Mouse (Mus musculus) intestine, embryonic 16.5 days (tissue): ENCODE data around the gene Cdc123. TPM values are rescaled to one million over a fixed set of nuclear protein-coding genes. Genes with fewer than 3 reads are reported as not detected.

ENCODE experiments used
- ATAC-seq: fragments of 200-750 bp; cut with Nextera tagmentation; 2 replicates; pipeline ENCODE4 v1.8.0; 2017; ENCODE audit warnings: moderate TSS enrichment, moderate library complexity
- H3K27ac ChIP-seq: fragments of 300-500 bp; sonication (generic); 2 replicates; pipeline ENCODE4 v1.5.1; 2014; ENCODE audit warnings: mild to moderate bottlenecking, low read length
- H3K27me3 ChIP-seq: fragments of 300-500 bp; sonication (generic); replicated peaks from 2 replicates; pipeline ENCODE4 v1.6.1; 2014; ENCODE audit warnings: low read length, control low read depth, mixed read lengths; ENCODE audit not compliant: control insufficient read depth, insufficient read depth
- H3K36me3 ChIP-seq: fragments of 300-500 bp; sonication (generic); 2 replicates; pipeline ENCODE4 v1.6.1; 2014; ENCODE audit warnings: low read length, control low read depth; ENCODE audit not compliant: control insufficient read depth, insufficient read depth
- H3K4me1 ChIP-seq: fragments of 300-500 bp; sonication (generic); 2 replicates; pipeline ENCODE4 v1.6.1; 2014; ENCODE audit warnings: low read length, control low read depth, mixed read lengths; ENCODE audit not compliant: control insufficient read depth, insufficient read depth
- H3K4me2 ChIP-seq: fragments of 300-500 bp; sonication (generic); 2 replicates; pipeline ENCODE4 v1.6.1; 2014; ENCODE audit warnings: low read depth, low read length, control low read depth
- H3K4me3 ChIP-seq: fragments of 300-500 bp; sonication (generic); 2 replicates; pipeline ENCODE4 v1.5.1; 2014; ENCODE audit warnings: mild to moderate bottlenecking, low read length
- H3K9ac ChIP-seq: fragments of 300-500 bp; sonication (generic); 2 replicates; pipeline ENCODE4 v1.6.1; 2014; ENCODE audit warnings: low read depth, low read length
- H3K9me3 ChIP-seq: fragments of 300-500 bp; sonication (generic); 2 replicates; pipeline ENCODE4 v1.6.1; 2016; ENCODE audit warnings: low read length, control low read depth; ENCODE audit not compliant: control insufficient read depth
- WGBS: fragments of 180-500 bp; shearing (Covaris S2); extraction: QIAGEN DNeasy Blood & Tissue Kit; methylation state at CpG from one replicate; pipeline ENCODE4 v1.1.7; 2014; 5-methylcytosine and 5-hydroxymethylcytosine counted together
- polyA plus RNA-seq: library from polyadenylated mRNA; unstranded; fragments of >200 nt; fragmentation: Nextera tagmentation; extraction: Ambion mirVana; gene quantifications from 2 replicates; pipeline ENCODE4 v1.2.1, GENCODE M21; 2015

Cdc123 gene
- polyA plus RNA-seq, 1 experiment from 2014 or later, result 227 TPM

DNA sequence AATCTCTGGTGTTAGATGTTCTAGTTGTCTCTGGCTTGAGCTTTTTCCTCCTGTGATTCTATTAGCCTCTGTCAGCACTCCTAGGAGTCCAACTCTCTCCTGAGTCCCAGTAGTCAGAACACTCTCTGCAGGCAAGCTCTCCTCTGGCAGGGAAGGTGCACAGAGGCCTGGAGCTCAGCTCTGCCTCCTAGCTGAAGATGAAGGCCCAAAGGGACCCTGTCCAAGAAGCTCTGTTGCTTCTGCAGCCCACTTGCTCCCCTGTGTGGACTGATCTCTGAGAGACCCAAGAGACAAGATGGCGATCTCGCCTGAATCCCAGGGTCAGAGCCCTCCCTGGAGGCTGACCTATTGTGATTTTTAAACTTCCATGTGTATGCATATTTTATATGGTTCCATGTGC, 86.4 kb downstream of the Cdc123 start:
- Histone ChIP-seq H3K4me1 (no peaks in the 10 kb centered on the region), H3K4me2 (no peak overlapping the region), H3K9ac (no peak overlapping the region), H3K36me3 (no peaks in the 10 kb centered on the region), H3K27ac (no peak overlapping the region), H3K9me3 (no peaks in the 10 kb centered on the region), H3K27me3 (no peaks in the 10 kb centered on the region), H3K4me3 (no peak overlapping the region)
- 92% methylated on average over 2 of the region's 2 CpGs for WGBS
- ATAC-seq, result no peak

DNA sequence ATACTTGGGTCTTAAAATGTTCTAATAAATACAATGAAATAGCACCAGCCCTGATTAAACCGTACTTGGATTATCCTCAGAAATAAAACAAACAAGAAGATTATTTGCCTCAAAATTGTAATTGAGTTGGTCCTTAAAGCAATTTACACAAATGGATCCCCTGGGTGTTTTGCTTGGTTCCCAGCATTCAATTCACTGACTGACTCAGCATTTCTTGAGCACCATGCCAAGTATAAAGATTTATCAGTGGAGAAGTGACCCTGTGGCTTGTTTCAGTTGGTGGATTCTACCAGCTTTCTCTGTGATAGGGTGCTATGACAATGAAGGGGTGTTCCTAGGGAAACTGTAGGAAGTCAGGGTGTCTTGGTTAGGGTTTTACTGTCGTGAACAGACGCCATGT, 94.1 kb downstream of the Cdc123 start:
- H3K27me3 ChIP-seq, result no peaks in the 10 kb centered on the region
- H3K4me2 ChIP-seq, result no peak overlapping the region
- H3K4me1 ChIP-seq, result no peaks in the 10 kb centered on the region; the same call in 1 of the 2 replicates
- no peaks in the 10 kb centered on the region for H3K9me3 ChIP-seq
- no peak overlapping the region for H3K9ac ChIP-seq
- H3K4me3 ChIP-seq, result no peak overlapping the region
- no peak for ATAC-seq
- H3K36me3 ChIP-seq, result no peaks in the 10 kb centered on the region
- H3K27ac ChIP-seq, result no peak overlapping the region
- WGBS, result 87% methylated on average over 3 of the region's 3 CpGs

DNA sequence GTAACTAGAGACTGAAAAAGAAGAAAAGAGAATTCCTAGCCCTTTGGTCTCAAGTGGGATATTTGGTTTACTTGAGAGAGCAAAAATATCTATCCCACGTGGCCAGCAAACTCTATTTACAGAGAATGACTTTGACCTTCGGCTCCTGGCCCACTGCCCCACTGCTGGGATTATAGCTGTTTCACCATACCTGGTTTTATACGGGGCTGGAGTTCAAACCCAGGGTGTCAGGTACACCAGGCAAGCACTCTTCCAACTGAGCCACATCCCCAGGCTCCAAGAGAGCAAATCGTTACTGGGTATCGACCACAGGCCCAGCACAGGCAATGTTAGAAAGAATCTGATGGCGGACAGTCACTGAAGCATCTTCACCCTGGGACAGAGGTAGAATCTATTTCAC, 95.8 kb downstream of the Cdc123 start:
- no peak overlapping the region for H3K27ac ChIP-seq
- H3K36me3 ChIP-seq, result no peaks in the 10 kb centered on the region
- H3K9ac ChIP-seq, result no peak overlapping the region
- 60% methylated on average over 6 of the region's 6 CpGs for WGBS
- no peaks in the 10 kb centered on the region; the same call in 1 of the 2 replicates for H3K4me1 ChIP-seq
- no peaks in the 10 kb centered on the region for H3K9me3 ChIP-seq
- H3K27me3 ChIP-seq, result no peaks in the 10 kb centered on the region
- H3K4me2 ChIP-seq, result no peak overlapping the region
- ATAC-seq, result no peak
- H3K4me3 ChIP-seq, result no peak overlapping the region

DNA sequence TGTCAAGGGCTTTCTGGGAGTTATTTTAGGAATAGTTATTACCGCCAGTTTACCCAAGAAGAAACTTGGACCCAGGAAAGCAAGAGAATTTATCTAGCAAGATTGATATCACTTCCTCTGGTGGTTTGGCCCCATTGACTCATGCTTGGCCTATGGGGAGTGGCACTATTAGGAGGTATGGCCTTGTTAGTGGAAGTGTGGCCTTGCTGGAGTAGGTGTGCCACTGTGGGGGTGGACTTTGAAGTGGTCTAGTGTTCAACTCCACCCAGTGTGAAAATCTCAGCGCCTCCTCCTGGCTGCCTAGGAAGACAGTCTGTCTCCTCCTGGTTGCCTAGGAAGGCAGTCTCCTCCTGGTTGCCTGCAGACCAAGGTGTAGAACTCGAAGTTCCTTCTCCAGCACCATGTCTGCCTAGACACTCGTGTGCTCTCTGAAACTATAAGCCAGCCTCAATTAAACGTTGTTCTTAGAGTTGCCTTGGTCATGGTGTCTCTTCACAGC, 97.4 kb downstream of the Cdc123 start:
- no peaks in the 10 kb centered on the region; the same call in 1 of the 2 replicates for H3K4me1 ChIP-seq
- ATAC-seq, result peak; percentile 87
- no peak overlapping the region for H3K4me2 ChIP-seq
- no peaks in the 10 kb centered on the region for H3K9me3 ChIP-seq
- H3K9ac ChIP-seq, result no peak overlapping the region
- no peaks in the 10 kb centered on the region for H3K36me3 ChIP-seq
- WGBS, result 83% methylated on average over 5 of the region's 5 CpGs
- H3K4me3 ChIP-seq, result no peak overlapping the region
- no peak overlapping the region for H3K27ac ChIP-seq
- H3K27me3 ChIP-seq, result no peaks in the 10 kb centered on the region

- Histone ChIP-seq H3K9me3 (no peaks in the 10 kb centered on the region), H3K27ac (no peak overlapping the region), H3K27me3 (no peaks in the 10 kb centered on the region), H3K36me3 (no peaks in the 10 kb centered on the region), H3K4me2 (no peak overlapping the region), H3K9ac (peak overlapping the region; percentile 20; the same call in 1 of the 2 replicates), H3K4me1 (no peaks in the 10 kb centered on the region; the same call in 1 of the 2 replicates), H3K4me3 (no peak overlapping the region)
- ATAC-seq, result peak; percentile 28; the same call in 1 of the 2 replicates
- 57% methylated on average over 12 of the region's 12 CpGs for WGBS
Measured at GRCm38 (mm10) chr2:5746529-5746928, 98.4 kb downstream of the Cdc123 start.

Other genes starting within 250 kb of the Cdc123 start
- gene Camk1d, start 130.6 kb downstream of the Cdc123 start, polyA plus RNA-seq, result 23.1 and 27.0 TPM in 2 replicates
- 59.4 and 66.8 TPM in 2 replicates for gene Nudt5, start 145 bp downstream of the Cdc123 start, polyA plus RNA-seq
- 0.77 and 0.84 TPM in 2 replicates for gene Gm13199, start 17.8 kb upstream of the Cdc123 start, polyA plus RNA-seq
- gene Sec61a2, start 50.3 kb upstream of the Cdc123 start, polyA plus RNA-seq, result 55.7 and 61.8 TPM in 2 replicates
- gene Dhtkd1, start 97.6 kb upstream of the Cdc123 start, polyA plus RNA-seq, result 2.3 and 2.4 TPM in 2 replicates
- 7.2 and 7.9 TPM in 2 replicates for gene Upf2, start 106.3 kb upstream of the Cdc123 start, polyA plus RNA-seq